Mouse (Mus musculus) megakaryocyte, adult 5-6 weeks (primary cell): ENCODE measurements around the gene Awat2. TPM values are rescaled to one million over a fixed set of nuclear protein-coding genes. Genes with fewer than 3 reads are reported as not detected.
"Not testable (repeated sequence)": the region's sequence is repeated elsewhere in the genome, so short reads cannot be mapped to it uniquely, and the experiment has no call there.

ENCODE experiments used
- ATAC-seq: 2 replicates; pipeline ENCODE4 v1.8.0; 2016; ENCODE audit warnings: mild to moderate bottlenecking, inconsistent platforms; ENCODE audit not compliant: poor library complexity, severe bottlenecking
- total RNA-seq, 2 experiments: library from RNA; stranded (forward) in 1 of 2; stranded (reverse) in 1 of 2; fragments of 153-499, 151-499 nt in 1 of 2; fragments of 221-1000, 200-1000 nt in 1 of 2; gene quantifications; 2 replicates each; pipeline versions ENCODE4 v1.2.3 to v1.2.4; 2015 to 2017

The Awat2 gene
- total RNA-seq (2015) (0.45 TPM in 1 of 2 replicates, not detected in the other), total RNA-seq (2017) (0.16 and 0.70 TPM in 2 replicates)

DNA sequence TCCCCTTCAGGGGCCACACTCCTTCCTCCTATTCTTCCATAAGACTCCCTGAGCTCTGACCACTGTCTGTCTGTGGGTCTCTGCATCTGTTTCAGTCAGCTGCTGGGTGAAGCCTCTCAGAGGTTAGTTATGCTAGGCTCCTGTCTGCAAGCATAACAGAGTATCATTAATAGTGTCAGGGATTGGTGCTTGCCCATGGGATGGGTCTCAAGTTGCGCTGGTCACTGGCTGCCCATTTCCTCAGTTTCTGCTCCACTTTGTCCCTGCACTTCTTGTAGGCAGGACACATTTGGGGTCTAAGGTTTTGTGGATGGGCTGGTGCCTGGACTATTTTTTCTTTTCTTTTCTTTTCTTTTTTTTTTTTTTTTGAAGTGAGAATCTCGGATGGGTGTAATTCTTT lies at the start of gene Awat2:
Gene Awat2 (minus strand): TSS at position 101 of the 400 bp plus-strand sequence.
- ATAC-seq, result not testable (repeated sequence)

- peak; percentile 100 for ATAC-seq
These were observed 37.8 kb upstream of the Awat2 start for GRCm38 (mm10) chrX:100480317-100480716.

GRCm38 (mm10) chrX:100475569-100476223 lies 33.2 kb upstream of the Awat2 start:
- ATAC-seq, result no peak

DNA sequence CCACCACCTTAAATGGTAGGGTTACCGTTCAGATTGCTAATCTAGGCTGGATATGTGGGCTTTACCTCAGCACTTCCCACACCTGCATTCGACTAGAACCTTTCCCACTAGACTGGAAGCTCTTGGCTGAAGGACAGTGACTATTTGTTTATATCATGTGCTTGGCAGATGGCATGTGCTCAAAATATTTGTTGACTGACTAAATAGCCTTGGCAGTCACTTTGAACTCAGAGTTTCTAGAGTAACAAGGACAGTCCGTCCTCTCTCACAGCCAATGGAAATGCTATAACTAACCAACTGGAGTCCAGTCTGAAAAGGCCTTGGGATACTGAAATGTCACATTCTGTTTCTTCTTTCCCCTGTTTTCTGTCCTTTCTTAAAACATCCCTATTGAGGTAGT lies 29.0 kb upstream of the Awat2 start:
- no peak for ATAC-seq

DNA sequence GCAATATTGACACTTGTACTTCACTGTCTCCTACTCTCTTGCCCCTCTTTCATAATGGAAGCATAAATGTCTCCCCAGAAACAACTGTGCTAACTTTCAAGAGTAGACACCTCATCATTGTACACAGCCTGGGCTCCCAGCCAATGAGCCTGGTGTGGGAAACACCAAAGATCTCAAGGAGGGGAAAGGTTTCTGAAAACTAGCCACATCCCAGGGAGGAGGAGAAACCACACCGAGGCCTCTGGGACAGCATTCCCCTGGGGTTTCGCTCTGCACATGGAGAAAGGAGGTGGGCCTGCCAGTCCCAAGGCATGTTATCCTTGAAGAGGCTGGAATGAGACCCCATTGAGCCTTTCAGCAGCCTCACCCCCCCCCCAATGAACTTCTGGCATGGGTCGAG lies 27.6 kb upstream of the Awat2 start:
- ATAC-seq, result no peak

GRCm38 (mm10) chrX:100468047-100468446 lies 25.5 kb upstream of the Awat2 start:
- peak; percentile 21; the same call in 1 of the 2 replicates for ATAC-seq

DNA sequence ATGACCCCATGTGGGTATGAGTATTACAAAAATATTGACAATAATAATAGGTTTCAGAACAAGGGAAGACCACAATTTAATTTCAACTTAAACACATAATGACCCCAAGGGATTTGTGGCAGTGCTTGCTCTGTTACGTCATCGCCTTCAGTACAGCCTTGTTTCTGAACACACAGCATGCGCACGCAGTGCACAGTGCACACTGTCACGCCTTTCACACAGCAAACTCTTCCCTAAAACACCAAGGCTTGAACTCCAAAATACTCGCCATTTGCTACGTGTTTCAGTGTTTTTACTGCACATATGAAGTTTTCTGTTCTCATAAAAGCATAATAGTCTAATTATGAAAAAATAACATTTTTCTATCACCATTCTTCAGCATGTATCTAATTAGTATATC lies 1.0 kb upstream of the Awat2 start:
- no peak for ATAC-seq

- no peak for ATAC-seq
These were observed 10.2 kb downstream of the Awat2 start for GRCm38 (mm10) chrX:100432311-100432710.

- ATAC-seq, result no peak
These were observed 13.8 kb downstream of the Awat2 start, which contains the start of gene Otud6a for GRCm38 (mm10) chrX:100428693-100429092. TSS of gene Otud6a (plus strand) at chrX:100429013.

DNA sequence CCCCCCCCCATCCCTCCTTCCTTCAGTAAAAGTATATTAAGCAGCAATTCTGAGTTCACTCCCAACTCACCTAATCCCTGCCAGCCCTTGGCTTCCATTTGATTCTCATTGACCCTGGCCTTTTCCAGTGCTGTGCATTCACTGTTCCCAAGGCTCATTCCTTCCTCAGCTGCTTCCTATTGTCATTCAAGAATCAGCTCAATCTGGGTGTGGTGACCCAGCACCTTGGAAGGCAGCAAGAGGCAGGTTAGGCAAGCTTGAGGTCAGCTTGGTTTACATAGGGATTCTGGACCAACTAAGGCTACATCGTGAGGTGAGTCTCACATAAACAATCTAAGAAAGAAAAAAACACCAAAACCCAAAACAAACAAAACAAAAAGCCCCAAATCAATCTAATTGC lies 33.3 kb downstream of the Awat2 start:
- no peak for ATAC-seq

GRCm38 (mm10) chrX:100401657-100402056 lies 40.9 kb downstream of the Awat2 start:
- no peak for ATAC-seq

GRCm38 (mm10) chrX:100400900-100401299 lies 41.6 kb downstream of the Awat2 start:
- ATAC-seq, result no peak

DNA sequence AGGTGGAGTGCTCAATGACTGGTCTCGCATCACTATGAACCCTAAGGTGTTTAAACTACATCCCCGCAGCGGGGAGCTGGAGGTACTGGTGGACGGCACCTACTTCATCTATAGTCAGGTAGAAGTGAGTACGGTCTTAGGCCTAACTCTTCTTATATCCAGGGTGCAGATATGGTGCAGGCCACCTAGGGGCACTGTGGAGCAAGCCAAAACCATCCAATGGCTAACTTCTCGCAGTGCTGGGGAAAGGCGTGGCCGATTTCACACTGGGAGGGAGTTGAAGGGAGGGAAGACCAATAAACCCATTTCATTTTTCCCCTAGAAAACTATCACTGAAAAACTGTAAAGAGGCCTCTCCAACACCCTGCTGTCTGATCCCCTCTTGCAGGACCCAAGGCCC lies 47.5 kb downstream of the Awat2 start:
- ATAC-seq, result peak; percentile 57; the same call in 1 of the 2 replicates

DNA sequence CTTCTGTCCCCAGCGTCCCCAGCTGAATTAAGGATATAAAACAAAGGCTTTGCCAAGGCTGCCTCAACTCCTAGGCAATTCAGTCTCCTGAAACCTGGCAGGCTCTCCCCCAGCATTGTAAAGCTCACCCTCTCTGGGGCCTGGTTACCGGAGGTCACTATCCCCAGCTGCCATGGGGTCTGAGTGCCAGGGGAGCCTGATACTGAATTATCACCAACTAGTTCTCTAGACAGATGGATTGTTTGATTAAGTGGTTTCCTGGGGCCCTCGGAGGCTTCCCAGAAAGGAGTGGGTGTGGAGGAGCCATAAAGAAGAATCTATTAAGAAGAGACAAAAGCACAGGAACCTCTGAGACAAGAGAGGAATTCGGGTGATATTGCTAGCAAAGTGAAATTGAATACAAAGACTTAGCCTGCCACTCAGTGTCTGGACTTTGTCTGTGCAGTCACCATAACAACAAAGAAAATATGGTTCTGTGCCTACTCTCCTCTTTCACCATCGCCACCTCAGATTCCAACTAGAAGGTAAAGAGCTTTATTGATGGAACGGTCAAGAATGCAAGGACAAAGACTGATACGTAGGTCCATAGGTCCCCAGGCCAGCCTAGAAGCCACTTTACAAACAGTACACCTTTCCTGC lies 48.2 kb downstream of the Awat2 start:
- no peak for ATAC-seq

GRCm38 (mm10) chrX:100392304-100392703 lies 50.2 kb downstream of the Awat2 start:
- ATAC-seq, result peak; percentile 45

GRCm38 (mm10) chrX:100389887-100390286 lies 52.6 kb downstream of the Awat2 start:
- ATAC-seq, result no peak

DNA sequence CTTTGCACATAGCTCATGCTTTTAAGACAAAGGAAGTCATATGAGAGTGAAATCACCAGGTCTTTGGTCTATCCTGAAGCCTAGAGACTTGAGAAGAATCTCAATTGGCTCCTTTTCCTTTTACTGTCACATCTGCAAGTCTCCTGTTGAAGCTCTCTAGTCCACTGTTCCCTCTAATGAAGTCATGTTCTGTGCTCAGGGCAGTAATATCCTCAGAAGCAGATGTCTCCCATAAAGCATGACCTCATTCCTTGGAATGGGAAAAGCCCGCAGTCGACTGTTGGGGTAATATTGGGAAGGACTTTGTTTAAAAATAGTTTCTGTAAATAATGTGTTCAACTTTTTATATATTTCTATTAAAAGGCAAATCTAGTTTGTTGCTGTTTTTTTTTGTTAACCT lies 85.5 kb downstream of the Awat2 start:
- ATAC-seq, result no peak

Other genes with a start within 250 kb of the Awat2 start
- gene Otud6a, start 13.7 kb downstream of the Awat2 start, total RNA-seq (2015), result not detected in 2 replicates
- not detected in 2 replicates for gene Otud6a, start 13.7 kb downstream of the Awat2 start, total RNA-seq (2017)
- 75.3 and 94.6 TPM in 2 replicates for gene Igbp1, start 51.6 kb upstream of the Awat2 start, total RNA-seq (2015)
- 89.5 and 99.6 TPM in 2 replicates for gene Igbp1, start 51.6 kb upstream of the Awat2 start, total RNA-seq (2017)
- not detected in 2 replicates for gene Dgat2l6, start 82.1 kb upstream of the Awat2 start, total RNA-seq (2015)
- not detected in 2 replicates for gene Dgat2l6, start 82.1 kb upstream of the Awat2 start, total RNA-seq (2017)
- gene Awat1, start 129.5 kb upstream of the Awat2 start, total RNA-seq (2015), result 0.46 TPM in 1 of 2 replicates, not detected in the other
- gene Awat1, start 129.5 kb upstream of the Awat2 start, total RNA-seq (2017), result not detected in 2 replicates
- gene P2ry4, start 152.2 kb upstream of the Awat2 start, total RNA-seq (2015), result not detected in 2 replicates
- gene P2ry4, start 152.2 kb upstream of the Awat2 start, total RNA-seq (2017), result not detected in 2 replicates
- gene Arr3, start 162.8 kb upstream of the Awat2 start, total RNA-seq (2015), result not detected in 2 replicates
- not detected in 2 replicates for gene Arr3, start 162.8 kb upstream of the Awat2 start, total RNA-seq (2017)
- gene Kif4, start 183.0 kb upstream of the Awat2 start, total RNA-seq (2015), result 32.2 and 40.1 TPM in 2 replicates
- gene Kif4, start 183.0 kb upstream of the Awat2 start, total RNA-seq (2017), result 52.0 and 53.5 TPM in 2 replicates
- gene Pdzd11, start 183.9 kb upstream of the Awat2 start, total RNA-seq (2015), result 48.4 and 60.2 TPM in 2 replicates
- gene Pdzd11, start 183.9 kb upstream of the Awat2 start, total RNA-seq (2017), result 22.0 and 25.0 TPM in 2 replicates